Mouse (Mus musculus): ENCODE data around the gene Irf2bpl. TPM values are rescaled to one million over a fixed set of nuclear protein-coding genes. Genes with fewer than 3 reads are reported as not detected.

Gene Irf2bpl
- total RNA-seq, 2 experiments from 2014 or later = 33.3 to 36.9 TPM

GRCm38 (mm10) chr12:86903828-86904806, 19.5 kb upstream of the Irf2bpl start:
- intact Hi-C loops (cut with DNase I) = no loop called here
- no peak for DNase-seq (ENCODE audit: low spot score)

DNA sequence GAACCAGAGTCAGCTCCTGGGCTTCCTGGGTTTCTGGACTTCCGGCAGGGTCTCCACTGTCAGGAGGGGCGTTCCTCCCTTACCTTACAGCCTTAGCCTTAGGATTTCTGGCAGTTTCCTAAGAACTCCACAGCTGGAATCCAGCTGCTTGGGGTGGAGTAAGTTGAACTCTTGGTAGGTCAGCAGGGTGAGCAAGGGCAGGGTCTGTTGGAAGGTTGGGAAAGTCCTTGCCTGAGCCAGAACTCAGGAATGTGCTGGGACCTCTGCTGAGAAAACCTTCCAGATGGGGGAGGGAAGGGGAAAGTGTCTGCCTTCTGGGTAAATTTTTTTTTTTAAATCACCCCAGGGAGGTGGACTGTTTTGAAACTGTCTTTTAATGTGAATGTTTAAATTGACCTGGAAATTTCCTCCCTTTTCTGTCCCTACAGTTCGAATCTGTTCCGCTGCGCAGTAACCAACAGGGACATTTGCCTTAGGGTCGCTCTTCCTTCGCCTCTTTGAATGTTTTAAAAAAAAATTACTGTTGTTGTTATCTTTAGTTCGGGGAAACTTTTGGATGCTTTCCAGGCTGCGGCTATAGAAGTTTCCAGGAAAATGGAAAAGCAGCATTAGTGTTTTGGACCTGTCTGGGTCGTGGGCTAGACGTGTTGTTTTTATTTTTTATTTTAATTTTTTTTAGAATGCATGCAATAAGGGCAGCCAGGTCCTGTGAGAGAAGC, 15.0 kb upstream of the Irf2bpl start:
- peak; percentile 61 for DNase-seq (ENCODE audit: low spot score)
- intact Hi-C loops (cut with DNase I) = no loop called here

DNA sequence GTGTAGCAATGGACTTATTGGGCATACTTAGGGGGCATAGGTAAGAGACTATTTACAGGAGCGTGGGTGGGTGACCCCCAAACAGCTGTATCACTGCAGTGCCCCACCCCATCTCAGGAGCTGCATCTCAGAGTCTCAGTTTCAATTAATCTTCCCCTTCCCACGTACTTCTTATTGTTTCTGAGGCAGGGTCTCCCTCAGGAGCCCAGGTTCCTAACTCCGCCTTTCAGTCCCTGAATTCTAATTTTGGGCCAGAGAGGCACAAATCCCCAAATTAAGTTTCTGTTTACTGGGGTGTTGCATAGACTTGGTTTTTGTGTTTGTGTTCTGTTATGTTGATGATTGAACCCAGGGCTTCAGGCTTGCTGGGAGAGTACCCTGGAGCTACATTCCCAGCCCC, 13.8 kb upstream of the Irf2bpl start:
- intact Hi-C loops (cut with DNase I) = no loop called here
- DNase-seq (ENCODE audit: low spot score) = no peak

DNA sequence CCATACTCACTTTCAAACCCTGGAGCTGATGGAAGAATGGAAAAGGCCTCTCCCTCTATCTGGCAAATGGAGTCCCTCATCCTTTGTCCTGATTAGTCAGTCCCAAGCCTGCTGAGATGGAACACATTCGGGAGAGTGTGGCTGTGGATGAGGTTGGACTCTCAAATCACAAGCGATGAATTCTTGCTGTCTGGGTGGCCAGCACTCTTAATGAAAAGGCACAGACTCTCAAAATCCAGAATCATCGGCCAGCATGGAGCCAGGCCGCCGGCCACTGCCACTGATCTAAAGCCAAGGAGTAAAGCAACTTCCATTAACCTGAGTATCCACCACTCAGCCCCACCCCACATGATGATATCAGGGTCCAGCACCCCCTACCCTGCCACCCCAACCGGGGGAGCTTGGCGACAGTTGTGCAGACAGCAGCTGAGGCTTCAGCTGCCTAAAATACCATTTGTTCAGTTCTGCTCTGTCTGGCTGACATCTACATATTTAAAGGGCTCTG, 13.2 kb upstream of the Irf2bpl start:
- no peak for DNase-seq (ENCODE audit: low spot score)
- intact Hi-C loops (cut with DNase I) = no loop called here

- DNase-seq (ENCODE audit: low spot score) = peak; percentile 44
- intact Hi-C loops (cut with DNase I) = no loop called here
Measured at GRCm38 (mm10) chr12:86896921-86897512, 12.4 kb upstream of the Irf2bpl start.

GRCm38 (mm10) chr12:86896441-86896890, 11.9 kb upstream of the Irf2bpl start:
- intact Hi-C loops (cut with DNase I) = no loop called here
- no peak for DNase-seq (ENCODE audit: low spot score)

GRCm38 (mm10) chr12:86895703-86896409, 11.3 kb upstream of the Irf2bpl start:
- intact Hi-C loops (cut with DNase I) = loop anchor here (2.0 kb wide), 1 partner anchor 61 kb away; no protein-coding TSS in a partner anchor
- no peak for DNase-seq (ENCODE audit: low spot score)

DNA sequence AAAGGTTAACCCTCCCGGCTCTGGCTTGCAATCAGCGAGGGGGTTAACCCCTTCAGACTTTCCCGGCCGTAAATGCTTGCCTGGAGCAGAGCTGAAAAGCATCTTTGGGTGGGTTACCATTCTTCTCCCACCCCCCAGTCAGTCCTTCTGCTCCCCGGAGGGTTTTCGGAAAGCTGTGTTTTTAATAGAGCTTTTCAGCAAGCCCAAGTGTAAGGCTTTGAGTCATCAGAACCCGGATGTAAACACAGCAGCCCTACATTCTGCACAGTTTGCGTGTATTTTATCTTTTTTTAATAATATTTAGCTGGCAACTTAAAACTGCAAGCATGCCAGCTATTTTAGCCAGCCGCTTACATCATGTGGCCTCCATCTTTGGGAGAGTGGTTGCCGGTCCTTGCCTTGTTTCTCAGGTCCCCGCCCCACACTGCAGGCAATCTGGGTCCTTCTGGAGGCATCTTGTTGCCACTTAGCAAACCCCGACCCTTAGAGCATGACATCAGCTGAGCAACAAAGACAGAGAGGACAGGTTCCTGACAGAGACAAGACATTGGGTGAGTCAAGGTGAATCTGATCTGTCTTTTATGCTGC, 10.3 kb upstream of the Irf2bpl start:
- intact Hi-C loops (cut with DNase I) = loop anchor here (2.0 kb wide), 1 partner anchor 60 kb away; no protein-coding TSS in a partner anchor
- no peak for DNase-seq (ENCODE audit: low spot score)

DNA sequence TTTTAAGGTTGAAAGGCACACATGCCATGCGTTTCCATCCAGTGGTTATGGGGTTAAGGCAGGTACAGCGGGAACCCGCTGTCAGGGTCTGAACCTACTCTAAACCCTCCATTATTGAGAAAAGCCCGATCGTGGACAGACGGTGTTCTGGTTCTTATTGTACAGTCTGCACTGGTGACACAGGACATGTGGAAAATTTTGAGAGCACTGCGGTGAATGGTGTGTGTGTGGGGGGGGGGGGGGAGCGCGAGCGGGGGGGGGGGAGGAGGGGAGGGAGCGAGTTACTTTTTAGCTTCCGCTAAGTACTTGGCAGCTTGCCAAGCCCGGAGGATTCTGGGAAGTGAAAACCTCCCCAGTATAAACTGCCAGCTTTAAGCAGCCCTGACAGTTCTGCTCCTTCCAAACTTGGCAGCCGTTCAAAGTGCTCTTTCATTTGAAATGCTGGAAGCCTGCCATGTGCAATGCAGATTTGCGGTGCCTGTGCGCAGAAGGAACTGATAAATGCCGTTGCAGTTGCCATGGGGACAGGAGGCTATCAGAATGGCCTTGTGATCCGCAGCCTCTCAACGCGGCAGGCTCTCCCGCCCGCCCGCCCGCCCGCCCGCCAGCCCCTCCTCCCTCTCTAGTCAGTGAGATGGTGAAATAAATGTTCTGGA, 9.7 kb upstream of the Irf2bpl start:
- peak; percentile 92 for DNase-seq (ENCODE audit: low spot score)
- intact Hi-C loops (cut with DNase I) = loop anchor here (2.0 kb wide), 1 partner anchor 60 kb away; no protein-coding TSS in a partner anchor

DNA sequence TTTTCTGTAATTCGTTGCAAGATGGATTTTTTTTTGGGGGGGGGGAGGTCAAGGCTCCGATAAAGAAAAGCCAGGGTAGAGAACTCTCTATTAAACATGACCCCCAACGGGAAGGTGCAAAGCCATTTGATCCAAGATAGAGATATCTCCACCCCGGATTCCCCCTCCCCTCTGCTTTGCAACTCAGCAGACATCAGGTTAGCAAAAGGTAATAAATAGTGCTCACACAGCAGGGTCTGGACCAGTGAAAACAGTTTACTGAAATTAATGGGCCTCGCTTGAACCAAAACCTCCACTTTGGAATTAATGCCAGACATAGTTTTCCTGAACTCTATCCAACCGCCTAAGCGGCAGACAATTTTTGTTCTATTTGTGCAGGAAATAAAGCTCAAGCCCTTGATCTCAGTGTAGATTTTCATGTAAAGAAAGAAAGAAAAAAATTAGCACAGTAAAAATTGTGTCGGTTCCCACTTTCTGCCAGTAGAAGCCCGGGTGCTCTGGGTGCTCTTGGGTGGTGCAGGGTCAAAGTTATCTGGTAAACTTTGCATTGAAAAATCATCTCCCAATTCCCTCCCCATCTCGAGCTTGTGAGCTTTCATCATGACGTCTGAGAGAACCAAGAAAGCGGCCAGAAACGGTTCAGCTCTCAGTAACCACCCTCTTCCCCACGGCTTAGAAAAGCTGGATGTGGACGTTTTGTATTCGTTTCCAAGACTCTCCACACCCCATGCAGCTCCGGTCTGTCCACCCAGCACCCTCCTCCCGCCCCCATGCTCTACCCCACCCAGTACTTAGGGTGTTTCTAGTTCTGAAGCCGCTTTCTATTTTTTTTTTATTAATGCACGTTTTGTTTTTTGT, 9.0 kb upstream of the Irf2bpl start:
- intact Hi-C loops (cut with DNase I) = loop anchor here (2.0 kb wide), 1 partner anchor 59 kb away; no protein-coding TSS in a partner anchor
- DNase-seq (ENCODE audit: low spot score) = peak; percentile 42

- no peak for DNase-seq (ENCODE audit: low spot score)
- intact Hi-C loops (cut with DNase I) = no loop called here
Measured at GRCm38 (mm10) chr12:86892711-86893311, 8.2 kb upstream of the Irf2bpl start.

GRCm38 (mm10) chr12:86891786-86892702, 7.4 kb upstream of the Irf2bpl start:
- peak; percentile 83 for DNase-seq (ENCODE audit: low spot score)
- intact Hi-C loops (cut with DNase I) = no loop called here

GRCm38 (mm10) chr12:86891454-86891785, 6.8 kb upstream of the Irf2bpl start:
- no peak for DNase-seq (ENCODE audit: low spot score)
- intact Hi-C loops (cut with DNase I) = no loop called here

DNA sequence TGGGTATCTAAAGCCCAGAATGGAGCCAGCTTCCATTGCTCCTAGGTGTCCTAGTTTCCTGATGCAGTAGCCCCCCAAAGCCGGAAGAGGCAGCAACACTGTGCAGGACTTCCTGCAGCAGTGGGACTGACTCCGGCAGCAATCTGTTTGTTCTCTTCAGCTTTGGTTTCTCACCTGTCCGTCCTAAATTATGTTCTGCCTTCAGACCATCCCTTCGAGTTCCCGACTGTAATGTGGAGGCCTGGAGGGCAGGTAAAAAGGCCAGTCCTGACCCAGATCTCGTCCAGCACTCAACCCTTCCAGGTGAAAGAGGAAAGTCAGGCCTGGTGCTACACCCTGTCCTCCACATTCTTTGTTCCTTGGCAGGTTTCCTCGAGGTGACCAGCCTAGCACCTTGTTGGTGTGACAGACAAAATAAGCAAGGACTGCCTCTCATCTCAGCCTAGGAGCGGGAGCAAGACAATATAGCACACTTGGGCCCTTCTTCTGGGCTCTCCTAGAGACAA, 6.3 kb upstream of the Irf2bpl start:
- DNase-seq (ENCODE audit: low spot score) = no peak
- intact Hi-C loops (cut with DNase I) = no loop called here

DNA sequence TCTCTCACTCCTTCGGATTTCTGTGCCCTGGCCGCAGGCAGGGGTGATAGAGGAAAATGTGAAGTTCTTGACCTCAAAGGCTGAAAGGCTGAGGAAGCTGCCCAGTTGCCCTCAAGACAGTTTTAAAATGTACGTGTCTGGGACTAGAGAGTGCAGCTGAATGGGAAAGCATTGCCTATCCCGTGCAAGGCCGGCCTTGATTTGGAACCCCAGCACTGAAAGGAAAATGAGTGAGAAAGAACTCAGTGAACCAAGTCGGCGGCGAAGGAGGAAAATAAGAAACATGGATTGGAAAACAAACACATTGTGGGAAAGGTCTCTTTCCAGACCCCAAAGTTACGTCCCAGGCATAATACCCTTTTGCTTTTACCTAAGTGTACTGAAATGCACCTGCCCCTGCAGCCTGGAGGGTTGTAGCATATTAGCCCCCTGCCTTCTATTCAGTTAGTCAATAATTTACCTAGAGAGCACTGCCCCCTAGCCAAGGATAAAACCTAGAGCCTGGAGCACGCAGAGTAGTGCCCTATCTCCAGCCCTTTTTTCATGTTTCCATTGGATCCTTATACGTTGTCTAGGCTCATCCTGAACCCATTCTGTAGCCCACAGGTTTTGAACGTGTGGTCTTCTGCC, 5.6 kb upstream of the Irf2bpl start:
- intact Hi-C loops (cut with DNase I) = no loop called here
- DNase-seq (ENCODE audit: low spot score) = no peak
